Mouse (Mus musculus) frontal cortex, postnatal 25 days (tissue): ENCODE results near the gene Slfn14.
A peak's percentile ranks its signal among the peaks of the same experiment; 100 is the strongest.
"Not testable (repeated sequence)": the region's sequence is repeated elsewhere in the genome, so short reads cannot be mapped to it uniquely, and the experiment has no call there.

Experiments
- DNase-seq, 2 experiments: peaks; one replicate each; pipeline ENCODE4 v3.0.0; 2022; ENCODE audit warnings: low spot score in 2 of 2

Slfn14 gene

DNA sequence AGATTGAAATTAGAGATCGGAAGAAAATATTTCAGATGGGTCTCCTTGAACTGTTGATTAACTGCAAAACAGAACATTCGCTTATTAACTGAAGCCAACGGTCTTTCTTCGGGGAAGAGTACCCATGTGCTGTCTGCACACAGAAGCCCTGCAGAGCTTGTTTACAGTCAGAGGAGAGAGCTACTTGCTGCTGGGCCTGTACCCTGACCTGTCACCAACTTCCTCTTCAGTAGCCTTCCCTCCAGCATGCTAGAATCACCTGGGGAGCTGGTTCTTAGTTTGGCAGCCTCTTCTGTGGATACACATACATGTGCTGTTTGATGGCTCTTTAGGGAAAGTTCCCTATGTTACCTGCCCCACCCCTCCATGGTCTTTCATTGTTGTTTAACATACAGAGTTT, 899 bp downstream of the Slfn14 start:
- no peak for DNase-seq

DNA sequence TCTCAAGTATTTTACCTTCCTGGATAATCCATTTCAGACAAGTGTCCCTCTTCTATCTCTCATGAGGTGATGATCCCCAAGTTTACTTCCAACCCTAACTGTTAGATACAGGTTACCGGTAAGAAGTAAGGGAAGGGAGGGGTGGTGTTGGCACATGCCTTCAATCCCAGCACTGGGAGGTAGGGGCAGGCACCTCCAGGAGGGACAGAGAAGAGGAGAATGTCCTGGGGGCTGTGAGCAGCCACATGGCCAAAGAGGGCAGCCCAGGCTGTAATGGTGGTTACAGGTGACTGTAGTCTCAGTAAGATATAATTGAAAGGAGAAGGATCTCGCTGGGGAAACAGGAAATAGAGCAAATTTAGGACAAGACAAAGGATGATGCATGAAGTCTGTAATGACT, 4.4 kb downstream of the Slfn14 start:
- DNase-seq: no peak

- DNase-seq: no peak
Observed at GRCm38 (mm10) chr11:83279691-83280090, 6.8 kb downstream of the Slfn14 start.

- no peak for DNase-seq
Observed at GRCm38 (mm10) chr11:83279024-83279423, 7.5 kb downstream of the Slfn14 start.

- DNase-seq: no peak
Observed at GRCm38 (mm10) chr11:83276251-83276650, 10.3 kb downstream of the Slfn14 start.

DNA sequence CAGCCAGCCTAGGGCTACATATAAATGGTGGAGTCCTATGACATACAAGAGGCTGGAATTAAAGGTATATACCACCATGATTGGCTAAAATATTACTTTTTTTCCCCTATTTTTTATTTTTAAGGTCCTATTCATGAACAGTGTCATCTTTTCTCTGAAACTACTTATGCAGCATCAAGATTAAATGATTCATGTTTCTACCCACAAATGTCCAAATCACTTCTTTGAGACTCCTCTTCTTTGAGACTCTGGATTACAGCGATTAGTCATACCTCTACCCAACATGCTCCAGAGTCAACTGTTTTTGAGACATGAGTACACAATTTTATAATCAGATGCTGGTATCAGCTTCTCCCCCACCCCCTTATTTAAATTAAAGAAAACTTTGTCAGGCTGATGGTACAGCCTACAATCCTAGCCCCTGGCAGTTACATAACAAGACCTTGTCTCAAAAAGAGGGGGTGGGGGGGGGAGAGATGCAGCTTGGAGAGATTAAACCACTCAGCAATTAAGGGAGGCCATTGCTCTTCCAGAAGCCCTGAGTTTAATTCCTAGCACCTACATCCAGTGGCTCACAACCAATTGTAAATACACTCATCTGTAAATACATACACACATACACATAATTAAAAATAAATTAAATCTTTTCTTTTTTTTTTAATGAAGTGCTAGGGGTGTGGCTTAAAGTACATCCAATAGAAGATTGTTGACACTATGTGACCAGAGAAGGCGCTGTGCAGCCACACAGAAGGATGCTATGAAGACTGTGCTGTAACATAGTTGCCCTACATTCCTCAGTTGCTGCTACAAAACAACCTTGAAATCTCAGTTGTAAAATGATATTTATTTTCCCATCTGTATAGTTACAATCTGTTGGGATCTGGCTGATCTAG, 14.3 kb downstream of the Slfn14 start:
- DNase-seq: no peak

DNA sequence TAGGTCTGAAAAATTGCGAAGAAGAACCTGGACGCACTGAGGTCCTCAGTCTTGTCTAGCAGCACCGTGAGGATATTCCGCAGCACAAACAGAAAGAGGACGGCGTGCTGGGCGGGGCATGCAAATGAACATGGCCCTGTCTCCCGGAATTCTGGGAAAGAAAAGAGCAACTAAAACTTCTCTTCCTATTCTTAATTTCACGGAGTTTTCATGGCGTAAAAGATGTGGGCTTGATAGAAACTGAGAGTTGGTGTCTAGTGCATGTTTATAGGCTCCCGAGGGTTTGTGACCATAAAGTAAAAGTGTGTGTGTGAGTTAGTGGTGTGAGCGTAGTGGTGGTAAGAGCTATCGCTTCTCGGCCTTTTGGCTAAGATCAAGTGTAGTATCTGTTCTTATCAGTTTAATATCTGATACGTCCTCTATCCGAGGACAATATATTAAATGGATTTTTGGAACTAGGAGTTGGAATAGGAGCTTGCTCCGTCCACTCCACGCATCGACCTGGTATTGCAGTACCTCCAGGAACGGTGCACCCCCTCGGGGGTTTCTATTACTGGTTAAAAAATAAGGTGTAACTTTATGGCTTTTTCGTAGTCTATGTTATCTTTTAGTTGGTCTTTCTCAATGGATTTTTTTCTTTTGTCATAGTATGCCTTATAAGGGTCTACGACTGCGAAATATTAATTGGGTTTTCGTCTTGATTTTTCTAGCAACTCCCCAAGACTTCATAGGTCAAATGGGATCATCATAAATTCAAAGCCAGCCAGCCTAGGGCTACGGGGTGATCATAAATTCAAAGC, 15.2 kb downstream of the Slfn14 start:
- peak; percentile 60 to 67 for DNase-seq

DNA sequence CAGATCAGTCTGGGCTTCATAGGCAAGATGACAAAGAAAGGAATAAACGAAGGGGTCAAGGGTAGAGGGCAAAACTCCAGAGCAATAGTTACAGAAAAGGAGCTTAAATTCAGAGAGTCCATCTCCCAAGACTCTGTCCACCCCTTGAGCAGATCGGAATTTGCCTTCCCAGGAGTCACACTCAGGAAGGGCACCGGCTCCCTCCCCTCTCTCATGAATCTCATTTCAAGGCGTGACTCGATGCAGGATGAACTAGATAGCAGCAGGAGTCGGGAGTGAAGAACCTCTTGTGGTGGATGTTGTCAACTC, 15.7 kb downstream of the Slfn14 start:
- no peak for DNase-seq

GRCm38 (mm10) chr11:83263146-83263545, 23.4 kb downstream of the Slfn14 start:
- no peak for DNase-seq

- DNase-seq: no peak
Observed at GRCm38 (mm10) chr11:83262673-83263072, 23.9 kb downstream of the Slfn14 start.

DNA sequence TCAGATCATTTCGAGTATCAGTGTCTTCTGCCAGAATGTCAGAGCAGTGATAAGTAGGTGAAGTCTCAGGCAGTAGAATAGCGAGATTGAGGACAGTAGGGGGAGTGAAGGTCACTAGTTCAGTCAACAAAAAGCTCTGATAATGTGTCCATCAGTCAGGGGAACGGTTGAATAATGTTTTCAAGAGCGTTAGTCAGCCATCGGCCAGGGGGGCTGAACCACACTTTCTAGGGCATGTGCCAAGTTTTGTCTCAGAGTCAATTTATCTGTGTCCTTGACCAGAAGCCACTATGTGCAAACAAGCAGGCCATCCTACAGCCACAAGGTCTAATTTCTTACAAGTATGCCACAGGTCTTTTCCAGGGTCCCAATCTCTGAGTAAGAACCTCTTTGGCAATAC, 29.3 kb downstream of the Slfn14 start:
- not testable (repeated sequence) for DNase-seq

DNA sequence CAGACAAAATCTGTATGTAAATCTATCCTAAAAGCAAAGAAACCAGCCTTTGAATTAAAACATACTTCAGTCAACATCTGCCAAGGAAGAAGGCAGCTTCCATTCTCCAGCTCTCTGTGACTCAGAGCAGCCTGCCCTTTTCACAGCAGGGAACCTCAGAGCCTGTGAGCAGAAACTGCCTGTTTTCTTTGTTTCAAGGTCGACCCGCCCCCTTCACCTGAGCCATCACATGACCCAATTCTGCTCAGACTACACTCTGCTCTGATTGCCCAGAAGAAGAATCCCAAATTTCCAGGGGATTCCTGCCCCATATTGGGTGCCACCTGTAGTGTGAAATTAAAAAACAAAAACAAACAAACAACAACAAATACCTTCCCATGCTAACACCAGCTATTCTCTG, 46.7 kb downstream of the Slfn14 start:
- no peak for DNase-seq

- no peak for DNase-seq
Observed at GRCm38 (mm10) chr11:83238389-83238788, 48.1 kb downstream of the Slfn14 start.

- DNase-seq: not testable (repeated sequence)
Observed at GRCm38 (mm10) chr11:83237390-83237789, 49.1 kb downstream of the Slfn14 start.

- DNase-seq: not testable (repeated sequence)
Observed at GRCm38 (mm10) chr11:83233621-83234020, 52.9 kb downstream of the Slfn14 start.

- DNase-seq: no peak
Observed at GRCm38 (mm10) chr11:83230966-83231365, 55.6 kb downstream of the Slfn14 start.

DNA sequence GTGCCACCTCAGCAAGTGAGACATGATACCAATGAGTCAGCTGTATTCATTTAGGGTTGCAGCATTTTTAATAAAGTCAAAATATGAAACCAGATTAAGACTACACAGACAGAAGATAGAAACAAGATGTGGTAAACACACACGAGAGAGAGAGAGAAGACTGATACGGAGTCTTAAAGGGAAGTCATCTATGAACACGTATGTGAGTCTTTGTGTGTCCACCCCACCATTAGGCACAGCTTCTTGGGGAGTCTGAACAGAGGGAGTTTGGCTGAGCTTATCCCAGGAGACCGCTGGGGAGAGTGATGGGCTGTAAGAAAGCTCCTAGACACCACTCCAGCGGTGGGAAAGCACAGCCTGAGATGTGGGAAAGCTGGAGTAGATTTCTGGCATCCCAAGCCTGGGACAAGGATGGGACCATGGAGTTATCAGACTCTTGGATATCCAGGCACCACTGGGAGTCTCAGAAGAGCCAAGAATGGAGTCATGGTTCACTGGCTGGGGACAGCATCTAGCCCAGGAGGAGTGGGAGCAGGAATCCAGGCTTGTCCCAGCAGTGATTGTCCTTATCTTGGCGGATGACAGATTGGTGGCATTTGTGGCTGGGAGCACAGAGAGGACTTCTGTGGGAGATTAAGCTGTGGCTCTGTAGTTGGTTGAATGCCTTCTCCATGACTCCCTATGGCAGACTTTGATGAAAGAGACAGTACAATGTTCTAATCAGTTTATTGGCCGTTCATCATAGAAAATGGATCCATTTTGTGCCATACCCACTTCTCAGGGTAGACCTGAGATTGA, 58.4 kb downstream of the Slfn14 start:
- no peak for DNase-seq

- DNase-seq: no peak
Observed at GRCm38 (mm10) chr11:83225371-83225960, 61.1 kb downstream of the Slfn14 start.
